Mouse (Mus musculus): ENCODE data around the gene Cox8c. TPM values are rescaled to one million over a fixed set of nuclear protein-coding genes. Genes with fewer than 3 reads are reported as not detected.

Cox8c gene
- polyA plus RNA-seq, 1 experiment from 2014 or later, result not detected

- H3K4me2 ChIP-seq (ENCODE audit: low read depth, low read length), result no peak overlapping the region
- H3K9me3 ChIP-seq (replicated peaks; ENCODE audit: control insufficient read depth, low read length), result peaks cover 4% of the 10 kb centered on the region
- H3K36me3 ChIP-seq (ENCODE audit: control insufficient read depth, insufficient read depth), result no peaks in the 10 kb centered on the region
- H3K27ac ChIP-seq (ENCODE audit: low read length), result no peak overlapping the region
- no peaks in the 10 kb centered on the region for H3K4me1 ChIP-seq (ENCODE audit: control insufficient read depth, insufficient read depth, low read length)
- ATAC-seq (replicated peaks; ENCODE audit: extremely low read depth, insufficient read depth, low FRiP score), result no peak
- WGBS, result 73% methylated on average over 5 of the region's 5 CpGs
- H3K27me3 ChIP-seq (ENCODE audit: control insufficient read depth, insufficient read depth, low read length), result no peaks in the 10 kb centered on the region
- H3K9ac ChIP-seq (ENCODE audit: low read length), result no peak overlapping the region
- H3K4me3 ChIP-seq (ENCODE audit: low read length), result no peak overlapping the region
Observed at GRCm38 (mm10) chr12:102888568-102888967, 10.5 kb upstream of the Cox8c start.

GRCm38 (mm10) chr12:102908191-102908590, 9.1 kb downstream of the Cox8c start:
- no peak for ATAC-seq (replicated peaks; ENCODE audit: extremely low read depth, insufficient read depth, low FRiP score)
- Histone ChIP-seq H3K27ac (ENCODE audit: low read length) (no peak overlapping the region), H3K4me1 (ENCODE audit: control insufficient read depth, insufficient read depth, low read length) (no peaks in the 10 kb centered on the region), H3K4me2 (ENCODE audit: low read depth, low read length) (no peak overlapping the region), H3K36me3 (ENCODE audit: control insufficient read depth, insufficient read depth) (no peaks in the 10 kb centered on the region), H3K9me3 (replicated peaks; ENCODE audit: control insufficient read depth, low read length) (no peaks in the 10 kb centered on the region), H3K27me3 (ENCODE audit: control insufficient read depth, insufficient read depth, low read length) (no peaks in the 10 kb centered on the region), H3K9ac (ENCODE audit: low read length) (no peak overlapping the region), H3K4me3 (ENCODE audit: low read length) (no peak overlapping the region)
- WGBS, result 38% methylated on average over 3 of the region's 3 CpGs

GRCm38 (mm10) chr12:102916073-102916472, 17.0 kb downstream of the Cox8c start:
- no peaks in the 10 kb centered on the region for H3K27me3 ChIP-seq (ENCODE audit: control insufficient read depth, insufficient read depth, low read length)
- no peaks in the 10 kb centered on the region for H3K9me3 ChIP-seq (replicated peaks; ENCODE audit: control insufficient read depth, low read length)
- no peaks in the 10 kb centered on the region for H3K36me3 ChIP-seq (ENCODE audit: control insufficient read depth, insufficient read depth)
- H3K4me2 ChIP-seq (ENCODE audit: low read depth, low read length), result no peak overlapping the region
- H3K4me1 ChIP-seq (ENCODE audit: control insufficient read depth, insufficient read depth, low read length), result no peaks in the 10 kb centered on the region
- 90% methylated on average over 2 of the region's 2 CpGs for WGBS
- no peak overlapping the region for H3K27ac ChIP-seq (ENCODE audit: low read length)
- H3K9ac ChIP-seq (ENCODE audit: low read length), result no peak overlapping the region
- H3K4me3 ChIP-seq (ENCODE audit: low read length), result no peak overlapping the region
- ATAC-seq (replicated peaks; ENCODE audit: extremely low read depth, insufficient read depth, low FRiP score), result no peak

GRCm38 (mm10) chr12:102929764-102930163, 30.6 kb downstream of the Cox8c start:
- Histone ChIP-seq H3K9ac (ENCODE audit: low read length) (no peak overlapping the region), H3K4me1 (ENCODE audit: control insufficient read depth, insufficient read depth, low read length) (no peaks in the 10 kb centered on the region), H3K27me3 (ENCODE audit: control insufficient read depth, insufficient read depth, low read length) (no peaks in the 10 kb centered on the region), H3K9me3 (replicated peaks; ENCODE audit: control insufficient read depth, low read length) (no peaks in the 10 kb centered on the region), H3K4me2 (ENCODE audit: low read depth, low read length) (no peak overlapping the region), H3K27ac (ENCODE audit: low read length) (no peak overlapping the region), H3K36me3 (ENCODE audit: control insufficient read depth, insufficient read depth) (no peaks in the 10 kb centered on the region), H3K4me3 (ENCODE audit: low read length) (no peak overlapping the region)
- ATAC-seq (replicated peaks; ENCODE audit: extremely low read depth, insufficient read depth, low FRiP score), result no peak
- WGBS, result 69% methylated on average over 4 of the region's 4 CpGs

- 64% methylated on average over 1 of the region's 1 CpGs for WGBS
- Histone ChIP-seq H3K9me3 (replicated peaks; ENCODE audit: control insufficient read depth, low read length) (no peaks in the 10 kb centered on the region), H3K4me1 (ENCODE audit: control insufficient read depth, insufficient read depth, low read length) (no peaks in the 10 kb centered on the region), H3K27ac (ENCODE audit: low read length) (no peak overlapping the region), H3K4me3 (ENCODE audit: low read length) (no peak overlapping the region), H3K27me3 (ENCODE audit: control insufficient read depth, insufficient read depth, low read length) (no peaks in the 10 kb centered on the region), H3K4me2 (ENCODE audit: low read depth, low read length) (no peak overlapping the region), H3K36me3 (ENCODE audit: control insufficient read depth, insufficient read depth) (no peaks in the 10 kb centered on the region), H3K9ac (ENCODE audit: low read length) (no peak overlapping the region)
- no peak for ATAC-seq (replicated peaks; ENCODE audit: extremely low read depth, insufficient read depth, low FRiP score)
Observed at GRCm38 (mm10) chr12:102930335-102930734, 31.2 kb downstream of the Cox8c start.

- no peak overlapping the region for H3K27ac ChIP-seq (ENCODE audit: low read length)
- no peaks in the 10 kb centered on the region for H3K9me3 ChIP-seq (replicated peaks; ENCODE audit: control insufficient read depth, low read length)
- no peak for ATAC-seq (replicated peaks; ENCODE audit: extremely low read depth, insufficient read depth, low FRiP score)
- no peak overlapping the region for H3K4me3 ChIP-seq (ENCODE audit: low read length)
- no peak overlapping the region for H3K4me2 ChIP-seq (ENCODE audit: low read depth, low read length)
- H3K36me3 ChIP-seq (ENCODE audit: control insufficient read depth, insufficient read depth), result no peaks in the 10 kb centered on the region
- no peak overlapping the region for H3K9ac ChIP-seq (ENCODE audit: low read length)
- WGBS, result 84% methylated on average over 7 of the region's 7 CpGs
- no peaks in the 10 kb centered on the region for H3K27me3 ChIP-seq (ENCODE audit: control insufficient read depth, insufficient read depth, low read length)
- H3K4me1 ChIP-seq (ENCODE audit: control insufficient read depth, insufficient read depth, low read length), result no peaks in the 10 kb centered on the region
Observed at GRCm38 (mm10) chr12:102930789-102931188, 31.7 kb downstream of the Cox8c start.

- Histone ChIP-seq H3K27me3 (ENCODE audit: control insufficient read depth, insufficient read depth, low read length) (no peaks in the 10 kb centered on the region), H3K4me3 (ENCODE audit: low read length) (no peak overlapping the region), H3K27ac (ENCODE audit: low read length) (no peak overlapping the region), H3K9me3 (replicated peaks; ENCODE audit: control insufficient read depth, low read length) (no peaks in the 10 kb centered on the region), H3K36me3 (ENCODE audit: control insufficient read depth, insufficient read depth) (no peaks in the 10 kb centered on the region), H3K4me1 (ENCODE audit: control insufficient read depth, insufficient read depth, low read length) (no peaks in the 10 kb centered on the region), H3K4me2 (ENCODE audit: low read depth, low read length) (no peak overlapping the region), H3K9ac (ENCODE audit: low read length) (no peak overlapping the region)
- WGBS, result 33% methylated on average over 1 of the region's 1 CpGs
- no peak for ATAC-seq (replicated peaks; ENCODE audit: extremely low read depth, insufficient read depth, low FRiP score)
Observed at GRCm38 (mm10) chr12:102935892-102936291, 36.8 kb downstream of the Cox8c start.

GRCm38 (mm10) chr12:102945571-102945970, 46.5 kb downstream of the Cox8c start:
- no peaks in the 10 kb centered on the region for H3K9me3 ChIP-seq (replicated peaks; ENCODE audit: control insufficient read depth, low read length)
- H3K27me3 ChIP-seq (ENCODE audit: control insufficient read depth, insufficient read depth, low read length), result peaks cover 20% of the 10 kb centered on the region
- H3K4me1 ChIP-seq (ENCODE audit: control insufficient read depth, insufficient read depth, low read length), result peaks cover 6% of the 10 kb centered on the region; the same call in 1 of the 2 replicates
- H3K36me3 ChIP-seq (ENCODE audit: control insufficient read depth, insufficient read depth), result no peaks in the 10 kb centered on the region
- ATAC-seq (replicated peaks; ENCODE audit: extremely low read depth, insufficient read depth, low FRiP score), result no peak
- H3K4me2 ChIP-seq (ENCODE audit: low read depth, low read length), result no peak overlapping the region
- WGBS, result 63% methylated on average over 1 of the region's 1 CpGs
- H3K9ac ChIP-seq (ENCODE audit: low read length), result no peak overlapping the region
- no peak overlapping the region for H3K27ac ChIP-seq (ENCODE audit: low read length)
- H3K4me3 ChIP-seq (ENCODE audit: low read length), result no peak overlapping the region

- peaks cover 20% of the 10 kb centered on the region for H3K27me3 ChIP-seq (ENCODE audit: control insufficient read depth, insufficient read depth, low read length)
- H3K4me3 ChIP-seq (ENCODE audit: low read length), result no peak overlapping the region
- H3K4me1 ChIP-seq (ENCODE audit: control insufficient read depth, insufficient read depth, low read length), result peaks cover 6% of the 10 kb centered on the region; the same call in 1 of the 2 replicates
- no peak overlapping the region for H3K9ac ChIP-seq (ENCODE audit: low read length)
- ATAC-seq (replicated peaks; ENCODE audit: extremely low read depth, insufficient read depth, low FRiP score), result no peak
- H3K36me3 ChIP-seq (ENCODE audit: control insufficient read depth, insufficient read depth), result no peaks in the 10 kb centered on the region
- no peak overlapping the region for H3K4me2 ChIP-seq (ENCODE audit: low read depth, low read length)
- H3K9me3 ChIP-seq (replicated peaks; ENCODE audit: control insufficient read depth, low read length), result no peaks in the 10 kb centered on the region
- H3K27ac ChIP-seq (ENCODE audit: low read length), result no peak overlapping the region
- WGBS, result 24% methylated on average over 10 of the region's 10 CpGs
Observed at GRCm38 (mm10) chr12:102947826-102948225, 48.7 kb downstream of the Cox8c start.
